Mouse (Mus musculus) heart, embryonic 16.5 days (tissue): ENCODE results near the gene Gtf2f2. TPM values are rescaled to one million over a fixed set of nuclear protein-coding genes. Genes with fewer than 3 reads are reported as not detected.
"Not testable (repeated sequence)": the region's sequence is repeated elsewhere in the genome, so short reads cannot be mapped to it uniquely, and the experiment has no call there.

Experiments used
- ATAC-seq: fragments of 200-750 bp; cut with Nextera tagmentation; replicated peaks from 2 replicates; pipeline ENCODE4 v1.8.0; 2017; ENCODE audit warnings: moderate number of reproducible peaks; ENCODE audit not compliant: insufficient read depth, low FRiP score; ENCODE audit errors: extremely low read depth
- H3K27ac ChIP-seq: fragments of 300-500 bp; sonication (generic); 2 replicates; pipeline ENCODE4 v1.5.1; 2014; ENCODE audit warnings: mild to moderate bottlenecking, low read length, control low read depth, moderate library complexity
- H3K27me3 ChIP-seq: fragments of 300-500 bp; sonication (generic); 2 replicates; pipeline ENCODE4 v1.6.1; 2014; ENCODE audit warnings: low read length, mixed read lengths; ENCODE audit not compliant: control insufficient read depth, insufficient read depth
- H3K36me3 ChIP-seq: fragments of 300-500 bp; sonication (generic); 2 replicates; pipeline ENCODE4 v1.6.1; 2014; ENCODE audit not compliant: control insufficient read depth, insufficient read depth
- H3K4me1 ChIP-seq: fragments of 300-500 bp; sonication (generic); 2 replicates; pipeline ENCODE4 v1.6.1; 2014; ENCODE audit warnings: low read length, mixed read lengths; ENCODE audit not compliant: control insufficient read depth, insufficient read depth
- H3K4me2 ChIP-seq: fragments of 300-500 bp; sonication (generic); 2 replicates; pipeline ENCODE4 v1.6.1; 2014; ENCODE audit warnings: low read depth, mild to moderate bottlenecking, control low read depth, low read length
- H3K4me3 ChIP-seq: fragments of 300-500 bp; sonication (generic); 2 replicates; pipeline ENCODE4 v1.5.1; 2014; ENCODE audit warnings: mild to moderate bottlenecking, control low read depth, low read length
- H3K9ac ChIP-seq: fragments of 300-500 bp; sonication (generic); 2 replicates; pipeline ENCODE4 v1.6.1; 2014; ENCODE audit warnings: low read length, control low read depth
- H3K9me3 ChIP-seq: fragments of 300-500 bp; sonication (generic); replicated peaks from 2 replicates; pipeline ENCODE4 v1.6.1; 2016; ENCODE audit warnings: low read length; ENCODE audit not compliant: control insufficient read depth
- WGBS: fragments of 180-500 bp; shearing (Covaris S2); extraction: QIAGEN DNeasy Blood & Tissue Kit; methylation state at CpG from one replicate; pipeline ENCODE4 v1.1.7; 2014; 5-methylcytosine and 5-hydroxymethylcytosine counted together
- polyA plus RNA-seq: library from polyadenylated mRNA; unstranded; fragments of >200 nt; fragmentation: Nextera tagmentation; extraction: Ambion mirVana; gene quantifications from 2 replicates; pipeline ENCODE4 v1.2.1, GENCODE M21; 2015

Gtf2f2 gene
- polyA plus RNA-seq, 1 experiment from 2014 or later: 29.2 TPM

DNA sequence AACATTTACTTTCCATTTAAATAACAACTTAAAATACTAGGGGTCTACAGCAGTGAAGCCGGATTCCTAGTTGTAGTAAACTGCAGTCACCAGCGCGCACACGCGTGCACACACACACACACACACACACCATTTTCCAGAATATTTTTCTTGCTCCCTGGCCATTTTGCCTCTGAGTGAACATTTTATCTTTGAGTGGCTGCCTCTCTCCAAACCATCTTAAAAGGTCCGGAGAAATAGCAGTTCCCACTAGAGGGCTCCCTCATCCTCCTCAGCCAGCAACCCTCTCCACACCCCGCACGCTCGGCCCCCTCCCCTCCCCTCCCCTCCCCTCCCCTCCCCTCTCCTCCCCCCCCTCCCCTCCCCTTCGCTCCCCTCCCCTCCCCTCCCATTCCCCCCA lies 140.0 kb downstream of the Gtf2f2 start:
- H3K9me3 ChIP-seq: no peaks in the 10 kb centered on the region
- peak overlapping the region; percentile 27 for H3K4me3 ChIP-seq
- no peaks in the 10 kb centered on the region for H3K27me3 ChIP-seq
- 17% methylated on average over 9 of the region's 10 CpGs for WGBS
- peak overlapping the region; percentile 56 for H3K4me2 ChIP-seq
- H3K27ac ChIP-seq: no peak overlapping the region
- H3K9ac ChIP-seq: no peak overlapping the region
- no peaks in the 10 kb centered on the region for H3K4me1 ChIP-seq
- no peak for ATAC-seq
- H3K36me3 ChIP-seq: no peaks in the 10 kb centered on the region

GRCm38 (mm10) chr14:75869769-75870363 lies 140.8 kb downstream of the Gtf2f2 start:
- Histone ChIP-seq H3K9ac (no peak overlapping the region), H3K9me3 (no peaks in the 10 kb centered on the region), H3K36me3 (no peaks in the 10 kb centered on the region), H3K27ac (no peak overlapping the region), H3K4me2 (no peak overlapping the region), H3K4me1 (no peaks in the 10 kb centered on the region), H3K27me3 (no peaks in the 10 kb centered on the region), H3K4me3 (no peak overlapping the region)
- no peak for ATAC-seq
- 73% methylated on average over 14 of the region's 14 CpGs for WGBS

- H3K4me3 ChIP-seq, H3K9me3 ChIP-seq, H3K9ac ChIP-seq, ATAC-seq, H3K36me3 ChIP-seq, H3K4me2 ChIP-seq, H3K27ac ChIP-seq, H3K4me1 ChIP-seq, H3K27me3 ChIP-seq: not testable (repeated sequence)
- 81% methylated on average over 3 of the region's 3 CpGs for WGBS
Measured at GRCm38 (mm10) chr14:75868028-75868427, 142.6 kb downstream of the Gtf2f2 start.

DNA sequence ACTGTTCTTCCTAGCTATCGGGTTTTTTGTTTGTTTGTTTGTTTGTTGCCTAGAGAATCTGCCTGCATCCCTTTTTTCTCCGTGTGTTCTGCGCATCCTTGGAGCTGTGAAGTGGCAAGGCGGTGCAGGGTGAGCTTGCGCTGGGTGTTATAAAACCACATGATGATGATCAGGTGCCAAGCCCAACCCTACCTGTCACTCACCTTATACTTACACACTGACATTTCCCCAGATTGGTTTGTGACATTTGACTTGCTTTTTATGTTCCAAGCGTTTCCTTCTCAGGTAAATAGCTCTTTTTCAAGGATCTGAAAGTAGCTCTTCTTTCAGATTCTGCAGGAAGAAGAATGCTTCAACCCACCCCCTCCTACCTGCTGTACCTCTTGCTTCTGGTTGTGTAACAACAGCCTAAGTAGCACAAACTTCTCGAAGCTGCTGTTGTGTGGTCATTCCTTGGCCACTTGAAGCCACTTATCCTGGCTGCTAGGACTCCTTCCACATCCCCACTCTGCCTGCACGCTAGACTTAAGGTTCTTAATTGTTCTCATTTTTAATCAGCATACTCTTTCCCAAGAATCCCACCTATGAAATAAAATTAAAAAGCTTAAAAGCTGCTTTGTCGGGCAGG lies 143.8 kb downstream of the Gtf2f2 start:
- no peak overlapping the region for H3K27ac ChIP-seq
- no peaks in the 10 kb centered on the region for H3K27me3 ChIP-seq
- H3K4me2 ChIP-seq: no peak overlapping the region
- peaks cover 3% of the 10 kb centered on the region for H3K9me3 ChIP-seq
- WGBS: 77% methylated on average over 9 of the region's 9 CpGs
- peaks cover 10% of the 10 kb centered on the region for H3K4me1 ChIP-seq
- H3K4me3 ChIP-seq: no peak overlapping the region
- H3K36me3 ChIP-seq: peaks cover 5% of the 10 kb centered on the region; the same call in 1 of the 2 replicates
- ATAC-seq: no peak
- no peak overlapping the region for H3K9ac ChIP-seq

GRCm38 (mm10) chr14:75863549-75864409 lies 146.9 kb downstream of the Gtf2f2 start:
- H3K4me2 ChIP-seq: peak overlapping the region; percentile 28; the same call in 1 of the 2 replicates
- H3K9me3 ChIP-seq: peaks cover 3% of the 10 kb centered on the region
- H3K27me3 ChIP-seq: no peaks in the 10 kb centered on the region
- peak overlapping the region; percentile 86 for H3K27ac ChIP-seq
- peak; percentile 96 for ATAC-seq
- peaks cover 10% of the 10 kb centered on the region for H3K4me1 ChIP-seq
- H3K36me3 ChIP-seq: peaks cover 5% of the 10 kb centered on the region; the same call in 1 of the 2 replicates
- H3K9ac ChIP-seq: 0 out of 2 replicates have a peak overlapping the region, but pooled peaks have one; percentile 3
- H3K4me3 ChIP-seq: no peak overlapping the region
- 17% methylated on average over 7 of the region's 7 CpGs for WGBS

GRCm38 (mm10) chr14:75862701-75863100 lies 148.0 kb downstream of the Gtf2f2 start:
- Histone ChIP-seq H3K36me3 (peaks cover 5% of the 10 kb centered on the region; the same call in 1 of the 2 replicates), H3K9me3 (peaks cover 3% of the 10 kb centered on the region), H3K4me1 (peaks cover 16% of the 10 kb centered on the region), H3K4me2 (no peak overlapping the region), H3K4me3 (no peak overlapping the region), H3K9ac (no peak overlapping the region), H3K27me3 (no peaks in the 10 kb centered on the region), H3K27ac (peak overlapping the region; percentile 86)
- 76% methylated on average over 6 of the region's 6 CpGs for WGBS
- ATAC-seq: no peak

DNA sequence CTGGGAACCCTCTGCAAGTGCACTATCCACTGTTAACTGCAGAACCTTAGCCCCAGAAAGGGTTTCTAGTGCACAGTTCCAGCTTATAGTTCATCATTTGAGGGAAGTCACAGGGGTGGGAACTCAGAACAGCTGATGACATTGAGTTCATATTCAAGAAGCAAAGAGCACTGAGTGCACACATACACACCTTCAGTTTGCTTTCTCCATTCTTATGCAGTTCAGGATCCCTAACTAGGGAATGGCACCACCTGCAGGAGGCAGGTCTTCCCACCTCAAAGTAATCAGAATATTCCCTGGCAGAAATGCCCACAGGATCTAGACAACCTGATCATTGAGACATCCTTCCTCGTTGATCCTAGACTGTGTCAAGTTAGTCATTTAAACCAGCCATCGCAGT lies 151.0 kb downstream of the Gtf2f2 start:
- H3K4me1 ChIP-seq: peaks cover 17% of the 10 kb centered on the region
- H3K27ac ChIP-seq: no peak overlapping the region
- no peak for ATAC-seq
- H3K4me3 ChIP-seq: no peak overlapping the region
- H3K4me2 ChIP-seq: no peak overlapping the region
- WGBS: 72% methylated on average over 2 of the region's 2 CpGs
- H3K9ac ChIP-seq: no peak overlapping the region
- peaks cover 5% of the 10 kb centered on the region; the same call in 1 of the 2 replicates for H3K36me3 ChIP-seq
- no peaks in the 10 kb centered on the region for H3K27me3 ChIP-seq
- peaks cover 3% of the 10 kb centered on the region for H3K9me3 ChIP-seq

DNA sequence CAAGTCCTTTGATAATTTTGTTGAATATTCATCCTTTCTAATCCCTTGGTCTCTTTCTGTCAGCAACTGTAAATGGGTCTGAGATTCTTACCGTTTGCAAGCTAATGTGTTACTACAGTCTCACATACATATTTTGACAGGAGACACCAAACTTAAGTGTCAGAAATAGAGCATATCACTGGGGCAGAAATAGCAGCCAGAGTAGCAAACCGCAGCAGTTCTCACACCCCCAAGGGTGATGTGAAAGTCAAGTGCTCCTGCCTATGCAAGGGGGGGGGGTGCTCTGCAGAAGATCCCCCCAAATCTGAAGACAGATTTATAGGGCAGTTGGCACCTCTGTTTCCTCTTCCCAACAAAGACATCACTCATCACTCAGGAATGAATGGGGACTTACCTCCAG lies 152.5 kb downstream of the Gtf2f2 start:
- peak; percentile 52; the same call in 1 of the 2 replicates for ATAC-seq
- no peak overlapping the region for H3K4me2 ChIP-seq
- H3K27ac ChIP-seq: peak overlapping the region; percentile 25; the same call in 1 of the 2 replicates
- H3K27me3 ChIP-seq: no peaks in the 10 kb centered on the region
- WGBS: 24% methylated on average over 2 of the region's 2 CpGs
- H3K36me3 ChIP-seq: peaks cover 7% of the 10 kb centered on the region; the same call in 1 of the 2 replicates
- H3K9ac ChIP-seq: no peak overlapping the region
- no peak overlapping the region for H3K4me3 ChIP-seq
- peaks cover 7% of the 10 kb centered on the region for H3K4me1 ChIP-seq
- peaks cover 3% of the 10 kb centered on the region for H3K9me3 ChIP-seq
